Mouse (Mus musculus) testis, adult 2 months (tissue): ENCODE data around the gene Rasl10b.

Source experiments
- CTCF ChIP-seq: fragments of 200-500 bp; IDR thresholded peaks from 2 replicates; pipeline ENCODE4 v1.5.1; 2012; ENCODE audit warnings: low read depth, mild to moderate bottlenecking, inconsistent platforms, low read length, moderate library complexity; ENCODE audit not compliant: control insufficient read depth, insufficient read depth, insufficient replicate concordance
- POLR2A ChIP-seq: fragments of 200-500 bp; IDR thresholded peaks from 2 replicates; pipeline ENCODE4 v1.6.1; 2012; ENCODE audit warnings: low read depth, mild to moderate bottlenecking, inconsistent platforms, low read length, moderate library complexity; ENCODE audit not compliant: control insufficient read depth

- TF ChIP-seq CTCF (no peak), POLR2A (no peak)
These were observed 52.6 kb downstream of the Rasl10b start for GRCm38 (mm10) chr11:83461462-83462027.
